Mouse (Mus musculus) hindbrain, embryonic 16.5 days (tissue): ENCODE measurements at regions not wholly inside any gene's neighbourhood (a gene's known extent, or its start where the extent isn't known, plus 50 kb on each side); places are given as distances from the start of the nearest gene placed in this dataset.
A peak's percentile ranks its signal among the peaks of the same experiment; 100 is the strongest.

Experiments used
- ATAC-seq: fragments of 200-750 bp; cut with Nextera tagmentation; 2 replicates; pipeline ENCODE4 v1.8.0; 2017; ENCODE audit warnings: moderate TSS enrichment, moderate library complexity
- H3K27ac ChIP-seq: fragments of 300-500 bp; sonication (generic); 2 replicates; pipeline ENCODE4 v1.5.1; 2014; ENCODE audit warnings: low read depth, mild to moderate bottlenecking, control low read depth, low read length, moderate library complexity
- H3K27me3 ChIP-seq: fragments of 300-500 bp; sonication (generic); replicated peaks from 2 replicates; pipeline ENCODE4 v1.6.1; 2014; ENCODE audit warnings: low read length; ENCODE audit not compliant: control insufficient read depth, insufficient read depth
- H3K36me3 ChIP-seq: fragments of 300-500 bp; sonication (generic); 2 replicates; pipeline ENCODE4 v1.6.1; 2014; ENCODE audit warnings: mild to moderate bottlenecking, low read length, moderate library complexity, mixed read lengths; ENCODE audit not compliant: control insufficient read depth, insufficient read depth
- H3K4me1 ChIP-seq: fragments of 300-500 bp; sonication (generic); 2 replicates; pipeline ENCODE4 v1.6.1; 2014; ENCODE audit warnings: low read depth, low read length; ENCODE audit not compliant: control insufficient read depth, insufficient read depth
- H3K4me2 ChIP-seq: fragments of 300-500 bp; sonication (generic); 2 replicates; pipeline ENCODE4 v1.6.1; 2014; ENCODE audit warnings: mild to moderate bottlenecking, low read length, control low read depth, moderate library complexity
- H3K4me3 ChIP-seq: fragments of 300-500 bp; sonication (generic); 2 replicates; pipeline ENCODE4 v1.5.1; 2014; ENCODE audit warnings: mild to moderate bottlenecking, low read length, control low read depth, moderate library complexity
- H3K9ac ChIP-seq: fragments of 300-500 bp; sonication (generic); 2 replicates; pipeline ENCODE4 v1.6.1; 2014; ENCODE audit warnings: low read depth, mild to moderate bottlenecking, control low read depth, low read length, moderate library complexity
- H3K9me3 ChIP-seq: fragments of 300-500 bp; sonication (generic); 2 replicates; pipeline ENCODE4 v1.6.1; 2014; ENCODE audit warnings: mild to moderate bottlenecking, low read length, moderate library complexity; ENCODE audit not compliant: control insufficient read depth
- WGBS: fragments of 180-500 bp; shearing (Covaris S2); extraction: QIAGEN DNeasy Blood & Tissue Kit; methylation state at CpG from one replicate; pipeline ENCODE4 v1.1.7; 2014; 5-methylcytosine and 5-hydroxymethylcytosine counted together

DNA sequence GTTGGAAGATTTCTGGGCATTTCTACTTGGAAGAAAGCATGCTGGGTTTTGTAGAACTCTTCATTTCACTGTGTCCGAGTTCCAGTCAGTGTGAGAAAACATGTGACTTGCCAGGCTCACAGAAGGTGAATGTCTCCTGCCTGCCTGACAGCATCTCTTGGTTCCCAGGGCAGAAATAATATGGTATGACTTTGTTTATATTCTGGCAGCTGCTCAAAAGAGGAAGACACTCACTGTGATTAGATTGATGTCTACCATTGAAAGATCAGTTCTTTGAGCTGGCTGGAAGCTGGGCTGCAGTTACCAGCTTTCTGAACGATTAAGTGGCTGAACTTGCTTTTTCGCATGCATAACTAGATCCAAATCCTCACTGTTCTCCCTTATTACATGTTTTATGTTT lies 1199.4 kb downstream of the Slc22a22 start:
- WGBS = 23% methylated on average over 3 of the region's 3 CpGs
- peak; percentile 86 for ATAC-seq
- Histone ChIP-seq H3K4me1 (peaks cover 10% of the 10 kb centered on the region), H3K9me3 (no peaks in the 10 kb centered on the region), H3K36me3 (no peaks in the 10 kb centered on the region), H3K4me3 (no peak overlapping the region), H3K4me2 (no peak overlapping the region), H3K27me3 (no peaks in the 10 kb centered on the region), H3K9ac (no peak overlapping the region), H3K27ac (0 out of 2 replicates have a peak overlapping the region, but pooled peaks have one; percentile 3)

DNA sequence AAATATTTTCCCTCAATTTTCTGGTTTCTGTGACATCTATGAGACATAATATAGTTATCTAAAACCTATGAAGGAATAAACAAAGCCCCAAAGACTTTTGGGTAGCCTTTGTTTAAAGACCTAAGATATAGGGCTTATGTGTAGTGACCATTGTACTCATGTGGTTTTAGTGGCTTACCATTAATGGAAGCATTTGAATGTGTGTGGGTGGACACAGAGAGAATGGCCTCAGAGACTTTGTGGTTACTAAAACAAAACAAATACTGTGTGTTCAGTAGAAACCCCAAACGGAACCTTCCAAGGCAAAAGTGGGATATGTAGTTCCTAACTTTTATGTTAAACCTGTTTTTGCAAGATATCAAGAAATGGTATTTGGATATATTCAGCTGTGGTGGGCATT lies 1228.7 kb downstream of the Slc22a22 start:
- H3K4me3 ChIP-seq = no peak overlapping the region
- no peak overlapping the region for H3K4me2 ChIP-seq
- WGBS = 70% methylated on average over 1 of the region's 1 CpGs
- no peaks in the 10 kb centered on the region for H3K27me3 ChIP-seq
- no peak overlapping the region for H3K27ac ChIP-seq
- no peak for ATAC-seq
- H3K4me1 ChIP-seq = no peaks in the 10 kb centered on the region
- no peaks in the 10 kb centered on the region for H3K9me3 ChIP-seq
- H3K9ac ChIP-seq = no peak overlapping the region
- H3K36me3 ChIP-seq = no peaks in the 10 kb centered on the region

DNA sequence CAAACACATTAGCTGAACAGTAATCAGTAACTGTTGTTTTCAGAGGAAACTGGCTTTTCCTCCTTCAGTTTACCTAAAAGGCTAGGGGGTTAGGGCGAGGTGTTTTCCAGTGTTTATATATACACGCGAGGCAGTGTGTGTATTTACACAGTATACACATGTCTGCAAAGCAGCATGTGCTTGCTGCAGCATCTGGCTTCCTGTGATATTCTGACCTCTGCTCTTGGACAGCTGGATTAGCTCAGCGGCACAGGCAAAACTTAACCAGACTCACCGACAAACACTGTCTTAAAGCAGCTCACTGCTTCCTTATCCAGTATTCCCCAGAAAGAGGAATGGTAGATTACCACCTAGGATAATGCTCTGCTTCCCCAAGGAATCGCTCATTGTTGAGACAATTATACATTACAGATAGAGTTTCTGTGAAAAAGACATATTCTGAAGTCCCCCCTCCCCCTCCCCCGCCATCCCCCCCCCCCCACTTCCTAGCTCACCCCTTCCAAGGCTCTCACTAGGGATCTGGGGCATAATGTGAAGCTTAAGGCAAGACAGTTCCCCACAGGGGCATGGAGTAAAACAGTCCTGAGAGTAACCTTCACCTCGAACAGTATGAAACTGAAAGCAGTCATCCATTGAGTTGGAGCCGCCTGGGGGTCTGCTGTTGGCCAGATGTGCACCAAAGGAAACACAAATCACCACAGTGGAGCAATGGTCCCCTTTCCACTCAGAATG lies 1233.3 kb downstream of the Slc22a22 start:
- no peak for ATAC-seq
- H3K4me2 ChIP-seq = no peak overlapping the region
- no peaks in the 10 kb centered on the region for H3K9me3 ChIP-seq
- WGBS = 78% methylated on average over 9 of the region's 9 CpGs
- H3K27me3 ChIP-seq = no peaks in the 10 kb centered on the region
- no peaks in the 10 kb centered on the region for H3K36me3 ChIP-seq
- H3K9ac ChIP-seq = no peak overlapping the region
- no peak overlapping the region for H3K4me3 ChIP-seq
- H3K27ac ChIP-seq = no peak overlapping the region
- no peaks in the 10 kb centered on the region for H3K4me1 ChIP-seq

DNA sequence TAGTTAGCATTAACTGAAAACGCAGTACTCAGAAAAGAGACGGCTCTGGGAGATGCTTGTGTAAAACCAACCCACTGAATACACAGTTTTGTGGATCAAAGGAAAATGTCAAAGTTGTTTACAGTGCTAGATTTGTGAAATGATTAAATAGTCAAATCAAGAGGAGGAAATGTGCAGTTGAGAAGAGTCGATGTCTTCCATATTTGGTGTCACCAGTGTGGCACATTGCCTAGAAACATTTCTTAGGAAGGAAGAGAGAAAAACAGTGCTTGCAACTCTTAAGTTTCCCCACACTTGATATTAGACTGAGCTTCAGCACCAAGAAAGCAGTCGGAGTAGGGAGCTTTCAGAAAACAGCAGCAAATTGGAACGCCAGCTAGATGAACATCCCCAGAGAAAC lies 1274.9 kb downstream of the Slc22a22 start:
- Histone ChIP-seq H3K9me3 (no peaks in the 10 kb centered on the region), H3K4me2 (no peak overlapping the region), H3K36me3 (no peaks in the 10 kb centered on the region), H3K4me3 (no peak overlapping the region), H3K27ac (no peak overlapping the region), H3K4me1 (no peaks in the 10 kb centered on the region), H3K27me3 (no peaks in the 10 kb centered on the region), H3K9ac (no peak overlapping the region)
- WGBS = 90% methylated on average over 5 of the region's 5 CpGs
- no peak for ATAC-seq

GRCm38 (mm10) chr15:56199336-56199735 lies 1278.1 kb downstream of the Slc22a22 start:
- ATAC-seq = no peak
- Histone ChIP-seq H3K4me1 (no peaks in the 10 kb centered on the region), H3K9me3 (no peaks in the 10 kb centered on the region), H3K9ac (no peak overlapping the region), H3K4me2 (no peak overlapping the region), H3K36me3 (no peaks in the 10 kb centered on the region), H3K27ac (no peak overlapping the region), H3K27me3 (no peaks in the 10 kb centered on the region), H3K4me3 (no peak overlapping the region)
- 65% methylated on average over 2 of the region's 2 CpGs for WGBS

GRCm38 (mm10) chr15:56197425-56198201 lies 1279.8 kb downstream of the Slc22a22 start:
- H3K27me3 ChIP-seq = no peaks in the 10 kb centered on the region
- no peaks in the 10 kb centered on the region for H3K9me3 ChIP-seq
- 0 out of 2 replicates have a peak, but pooled peaks have one; percentile 45 for ATAC-seq
- no peaks in the 10 kb centered on the region for H3K36me3 ChIP-seq
- no peak overlapping the region for H3K9ac ChIP-seq
- H3K4me1 ChIP-seq = no peaks in the 10 kb centered on the region
- H3K4me3 ChIP-seq = no peak overlapping the region
- no peak overlapping the region for H3K27ac ChIP-seq
- H3K4me2 ChIP-seq = no peak overlapping the region
- 89% methylated on average over 1 of the region's 1 CpGs for WGBS

DNA sequence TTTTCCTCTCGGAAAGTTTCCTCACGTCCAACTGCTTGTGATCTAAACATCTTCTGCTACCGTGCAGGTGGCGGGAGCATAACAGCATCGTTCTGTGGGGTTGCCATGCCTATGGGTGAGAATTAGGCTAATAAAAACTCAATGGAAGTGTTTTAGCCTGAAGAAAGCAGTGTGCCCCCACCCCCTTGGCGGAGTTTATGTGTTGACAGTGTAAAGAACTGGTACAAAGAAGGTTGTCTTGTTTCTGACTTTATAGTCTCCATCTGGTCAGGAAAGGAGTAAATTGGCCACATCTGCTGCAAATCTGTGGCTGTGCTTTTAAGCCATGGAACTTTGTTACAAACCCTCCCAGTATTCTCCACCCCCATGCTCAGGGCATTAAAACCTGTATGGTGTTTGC lies 1311.2 kb downstream of the Slc22a22 start:
- H3K4me2 ChIP-seq = no peak overlapping the region
- H3K36me3 ChIP-seq = no peaks in the 10 kb centered on the region
- H3K27ac ChIP-seq = no peak overlapping the region
- 79% methylated on average over 6 of the region's 6 CpGs for WGBS
- H3K9me3 ChIP-seq = no peaks in the 10 kb centered on the region
- no peak overlapping the region for H3K9ac ChIP-seq
- no peaks in the 10 kb centered on the region for H3K4me1 ChIP-seq
- no peak overlapping the region for H3K4me3 ChIP-seq
- no peak for ATAC-seq
- H3K27me3 ChIP-seq = no peaks in the 10 kb centered on the region

DNA sequence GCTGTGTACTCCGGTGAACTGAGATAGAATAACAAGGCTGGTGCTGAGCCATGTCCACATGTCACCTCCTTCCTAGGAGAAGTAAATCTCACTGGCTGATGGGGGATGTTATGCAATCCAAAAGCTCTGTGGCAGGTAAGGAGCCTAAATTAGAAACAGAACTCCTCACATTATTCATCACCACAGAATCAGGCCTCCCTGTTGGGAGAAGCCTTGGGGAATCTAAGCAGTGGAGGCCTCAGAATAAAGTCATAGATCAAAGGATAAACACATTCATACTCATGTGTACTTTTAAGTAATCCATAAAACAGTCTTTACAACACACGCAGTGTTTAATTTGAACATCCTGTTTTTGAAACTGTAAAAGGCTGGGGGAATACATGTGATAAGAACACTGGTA lies 1318.7 kb downstream of the Slc22a22 start:
- Histone ChIP-seq H3K9me3 (no peaks in the 10 kb centered on the region), H3K9ac (no peak overlapping the region), H3K4me1 (no peaks in the 10 kb centered on the region), H3K4me2 (no peak overlapping the region), H3K27me3 (no peaks in the 10 kb centered on the region), H3K36me3 (no peaks in the 10 kb centered on the region), H3K27ac (no peak overlapping the region), H3K4me3 (no peak overlapping the region)
- WGBS = 81% methylated on average over 2 of the region's 2 CpGs
- ATAC-seq = no peak

DNA sequence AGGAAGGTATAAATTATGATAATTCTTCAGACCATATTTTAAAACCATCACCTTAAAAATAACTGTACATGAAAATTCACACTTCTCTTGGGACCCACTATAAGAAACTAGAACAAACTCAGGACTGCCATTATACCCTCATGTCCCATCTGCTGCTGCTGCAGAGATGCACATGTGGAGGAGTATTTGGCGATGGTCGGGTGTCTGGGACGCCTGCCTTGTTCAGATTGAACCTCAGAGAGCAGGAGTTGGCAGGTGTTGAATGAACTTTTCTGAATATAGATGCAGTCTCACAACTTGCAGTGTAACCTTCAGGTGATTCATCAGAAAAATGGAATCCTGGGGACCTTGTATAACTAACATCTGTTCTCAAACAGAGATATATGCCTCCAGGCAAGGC lies 1338.0 kb downstream of the Slc22a22 start:
- H3K4me1 ChIP-seq = no peaks in the 10 kb centered on the region
- no peaks in the 10 kb centered on the region for H3K9me3 ChIP-seq
- ATAC-seq = no peak
- no peak overlapping the region for H3K4me2 ChIP-seq
- no peak overlapping the region for H3K4me3 ChIP-seq
- no peaks in the 10 kb centered on the region for H3K27me3 ChIP-seq
- H3K27ac ChIP-seq = no peak overlapping the region
- WGBS = 83% methylated on average over 3 of the region's 3 CpGs
- H3K36me3 ChIP-seq = no peaks in the 10 kb centered on the region
- H3K9ac ChIP-seq = no peak overlapping the region
